Mouse (Mus musculus) layer of hippocampus, adult 18-20 months (tissue): ENCODE data around the gene Ano8. TPM values are rescaled to one million over a fixed set of nuclear protein-coding genes. Genes with fewer than 3 reads are reported as not detected.

Experiments
- DNase-seq, 2 experiments: peaks; one replicate each; pipeline ENCODE4 v3.0.0; 2022; ENCODE audit warnings: low spot score in 2 of 2
- total RNA-seq, 2 experiments: library from RNA; stranded (reverse); gene quantifications; 2 replicates each; pipeline ENCODE4 v1.2.3; 2021

The Ano8 gene
- total RNA-seq, 2 experiments from 2014 or later = 48.4 to 49.2 TPM

- no peak for DNase-seq
These were observed 18.6 kb upstream of the Ano8 start for GRCm38 (mm10) chr8:71504349-71504748.

GRCm38 (mm10) chr8:71498816-71499690, 13.3 kb upstream of the Ano8 start:
- no peak for DNase-seq

GRCm38 (mm10) chr8:71497881-71498501, 12.2 kb upstream of the Ano8 start:
- DNase-seq = no peak

- DNase-seq = no peak
These were observed 11.4 kb upstream of the Ano8 start for GRCm38 (mm10) chr8:71497077-71497645.

GRCm38 (mm10) chr8:71496481-71496880, 10.7 kb upstream of the Ano8 start:
- no peak for DNase-seq

- no peak for DNase-seq
These were observed 10.0 kb upstream of the Ano8 start for GRCm38 (mm10) chr8:71495811-71496210.

GRCm38 (mm10) chr8:71495039-71495438, 9.3 kb upstream of the Ano8 start:
- peak in 1 of 2 experiments; percentile 83 for DNase-seq

- peak; percentile 85 to 92 for DNase-seq
These were observed 2.7 kb upstream of the Ano8 start for GRCm38 (mm10) chr8:71488454-71488853.

GRCm38 (mm10) chr8:71487691-71488445, 2.1 kb upstream of the Ano8 start, which contains the start of gene Gtpbp3:
Gene Gtpbp3, plus strand, starts transcription at chr8:71488103.
- DNase-seq = peak; percentile 67 to 86

- no peak for DNase-seq
These were observed 370 bp upstream of the Ano8 start for GRCm38 (mm10) chr8:71486136-71486529.

- DNase-seq = no peak
These were observed 1.0 kb downstream of the Ano8 start for GRCm38 (mm10) chr8:71484736-71485135.

- DNase-seq = no peak
These were observed 1.8 kb downstream of the Ano8 start for GRCm38 (mm10) chr8:71483932-71484331.

GRCm38 (mm10) chr8:71478943-71479342, 6.8 kb downstream of the Ano8 start:
- DNase-seq = no peak

- DNase-seq = no peak
These were observed 8.4 kb downstream of the Ano8 start for GRCm38 (mm10) chr8:71477196-71477845.

- DNase-seq = peak; percentile 77 to 84
These were observed 9.4 kb downstream of the Ano8 start for GRCm38 (mm10) chr8:71476099-71476940.

GRCm38 (mm10) chr8:71475702-71476075, 10.1 kb downstream of the Ano8 start:
- no peak for DNase-seq

- no peak for DNase-seq
These were observed 10.7 kb downstream of the Ano8 start for GRCm38 (mm10) chr8:71474785-71475701.

- no peak for DNase-seq
These were observed 11.4 kb downstream of the Ano8 start for GRCm38 (mm10) chr8:71474344-71474743.
